Mouse (Mus musculus): ENCODE measurements around the gene Carm1. TPM values are rescaled to one million over a fixed set of nuclear protein-coding genes. Genes with fewer than 3 reads are reported as not detected.

Carm1 gene
- polyA plus RNA-seq, 1 experiment from 2014 or later = 11.9 TPM

- no peak overlapping the region for H3K9ac ChIP-seq (ENCODE audit: low read depth, low read length)
- TF ChIP-seq CTCF (IDR thresholded peaks at IDR 0.05; ENCODE audit: low read depth) = no peak
- no peaks in the 10 kb centered on the region for H3K27me3 ChIP-seq (replicated peaks; ENCODE audit: control insufficient read depth, insufficient read depth, low read length)
- H3K4me2 ChIP-seq (replicated peaks; ENCODE audit: low read depth) = no peak overlapping the region
- peaks cover 24% of the 10 kb centered on the region for H3K36me3 ChIP-seq (ENCODE audit: control insufficient read depth, insufficient read depth)
- no peaks in the 10 kb centered on the region for H3K4me1 ChIP-seq (replicated peaks; ENCODE audit: control insufficient read depth, insufficient read depth, low read length)
- no peak overlapping the region for H3K4me3 ChIP-seq (ENCODE audit: low read depth, low read length)
- H3K9me3 ChIP-seq (ENCODE audit: control insufficient read depth) = no peaks in the 10 kb centered on the region
- WGBS = 93% methylated on average over 1 of the region's 1 CpGs
- no peak overlapping the region for H3K27ac ChIP-seq (ENCODE audit: low read depth, low read length)
- no peak for ATAC-seq
These were observed 19.8 kb downstream of the Carm1 start for GRCm38 (mm10) chr9:21566538-21566937.

GRCm38 (mm10) chr9:21567051-21567450 is 20.4 kb downstream of the Carm1 start:
- TF ChIP-seq CTCF (IDR thresholded peaks at IDR 0.05; ENCODE audit: low read depth) = no peak
- H3K9ac ChIP-seq (ENCODE audit: low read depth, low read length) = no peak overlapping the region
- no peak overlapping the region for H3K27ac ChIP-seq (ENCODE audit: low read depth, low read length)
- no peaks in the 10 kb centered on the region for H3K27me3 ChIP-seq (replicated peaks; ENCODE audit: control insufficient read depth, insufficient read depth, low read length)
- no peak overlapping the region for H3K4me3 ChIP-seq (ENCODE audit: low read depth, low read length)
- WGBS = 67% methylated on average over 2 of the region's 2 CpGs
- no peak for ATAC-seq
- H3K4me2 ChIP-seq (replicated peaks; ENCODE audit: low read depth) = no peak overlapping the region
- no peaks in the 10 kb centered on the region for H3K4me1 ChIP-seq (replicated peaks; ENCODE audit: control insufficient read depth, insufficient read depth, low read length)
- H3K9me3 ChIP-seq (ENCODE audit: control insufficient read depth) = no peaks in the 10 kb centered on the region
- H3K36me3 ChIP-seq (ENCODE audit: control insufficient read depth, insufficient read depth) = peaks cover 24% of the 10 kb centered on the region

- no peaks in the 10 kb centered on the region for H3K4me1 ChIP-seq (replicated peaks; ENCODE audit: control insufficient read depth, insufficient read depth, low read length)
- TF ChIP-seq CTCF (IDR thresholded peaks at IDR 0.05; ENCODE audit: low read depth) = no peak
- no peak overlapping the region for H3K4me2 ChIP-seq (replicated peaks; ENCODE audit: low read depth)
- no peak overlapping the region for H3K4me3 ChIP-seq (ENCODE audit: low read depth, low read length)
- H3K27me3 ChIP-seq (replicated peaks; ENCODE audit: control insufficient read depth, insufficient read depth, low read length) = no peaks in the 10 kb centered on the region
- ATAC-seq = no peak
- no peaks in the 10 kb centered on the region for H3K9me3 ChIP-seq (ENCODE audit: control insufficient read depth)
- H3K36me3 ChIP-seq (ENCODE audit: control insufficient read depth, insufficient read depth) = peaks cover 38% of the 10 kb centered on the region
- no peak overlapping the region for H3K9ac ChIP-seq (ENCODE audit: low read depth, low read length)
- WGBS = 82% methylated on average over 8 of the region's 8 CpGs
- no peak overlapping the region for H3K27ac ChIP-seq (ENCODE audit: low read depth, low read length)
These were observed 22.1 kb downstream of the Carm1 start for GRCm38 (mm10) chr9:21568657-21569255.

- Histone ChIP-seq H3K27ac (ENCODE audit: low read depth, low read length) (peak overlapping the region; percentile 23; the same call in 1 of the 2 replicates), H3K9me3 (ENCODE audit: control insufficient read depth) (no peaks in the 10 kb centered on the region), H3K4me1 (replicated peaks; ENCODE audit: control insufficient read depth, insufficient read depth, low read length) (no peaks in the 10 kb centered on the region), H3K36me3 (ENCODE audit: control insufficient read depth, insufficient read depth) (peaks cover 82% of the 10 kb centered on the region), H3K4me2 (replicated peaks; ENCODE audit: low read depth) (no peak overlapping the region), H3K27me3 (replicated peaks; ENCODE audit: control insufficient read depth, insufficient read depth, low read length) (no peaks in the 10 kb centered on the region), H3K9ac (ENCODE audit: low read depth, low read length) (no peak overlapping the region), H3K4me3 (ENCODE audit: low read depth, low read length) (no peak overlapping the region)
- TF ChIP-seq CTCF (IDR thresholded peaks at IDR 0.05; ENCODE audit: low read depth) = no peak
- ATAC-seq = no peak
- 92% methylated on average over 8 of the region's 8 CpGs for WGBS
These were observed 27.5 kb downstream of the Carm1 start for GRCm38 (mm10) chr9:21574012-21574801.

- H3K9ac ChIP-seq (ENCODE audit: low read depth, low read length) = no peak overlapping the region
- TF ChIP-seq CTCF (IDR thresholded peaks at IDR 0.05; ENCODE audit: low read depth) = no peak
- peaks cover 83% of the 10 kb centered on the region for H3K36me3 ChIP-seq (ENCODE audit: control insufficient read depth, insufficient read depth)
- H3K4me3 ChIP-seq (ENCODE audit: low read depth, low read length) = no peak overlapping the region
- H3K27me3 ChIP-seq (replicated peaks; ENCODE audit: control insufficient read depth, insufficient read depth, low read length) = no peaks in the 10 kb centered on the region
- WGBS = 93% methylated on average over 10 of the region's 10 CpGs
- H3K27ac ChIP-seq (ENCODE audit: low read depth, low read length) = no peak overlapping the region
- H3K4me1 ChIP-seq (replicated peaks; ENCODE audit: control insufficient read depth, insufficient read depth, low read length) = no peaks in the 10 kb centered on the region
- no peaks in the 10 kb centered on the region for H3K9me3 ChIP-seq (ENCODE audit: control insufficient read depth)
- ATAC-seq = no peak
- H3K4me2 ChIP-seq (replicated peaks; ENCODE audit: low read depth) = no peak overlapping the region
These were observed 28.6 kb downstream of the Carm1 start for GRCm38 (mm10) chr9:21575253-21575652.

GRCm38 (mm10) chr9:21576286-21576685 is 29.6 kb downstream of the Carm1 start:
- Histone ChIP-seq H3K27ac (ENCODE audit: low read depth, low read length) (no peak overlapping the region), H3K4me1 (replicated peaks; ENCODE audit: control insufficient read depth, insufficient read depth, low read length) (no peaks in the 10 kb centered on the region), H3K9me3 (ENCODE audit: control insufficient read depth) (no peaks in the 10 kb centered on the region), H3K27me3 (replicated peaks; ENCODE audit: control insufficient read depth, insufficient read depth, low read length) (no peaks in the 10 kb centered on the region), H3K4me2 (replicated peaks; ENCODE audit: low read depth) (no peak overlapping the region), H3K36me3 (ENCODE audit: control insufficient read depth, insufficient read depth) (peaks cover 77% of the 10 kb centered on the region), H3K4me3 (ENCODE audit: low read depth, low read length) (no peak overlapping the region), H3K9ac (ENCODE audit: low read depth, low read length) (no peak overlapping the region)
- 89% methylated on average over 1 of the region's 1 CpGs for WGBS
- no peak for ATAC-seq
- TF ChIP-seq CTCF (IDR thresholded peaks at IDR 0.05; ENCODE audit: low read depth) = no peak
